Mouse (Mus musculus): ENCODE data around the gene Pla2g10. TPM values are rescaled to one million over a fixed set of nuclear protein-coding genes. Genes with fewer than 3 reads are reported as not detected.

The Pla2g10 gene
- polyA plus RNA-seq, 1 experiment, result not detected

GRCm38 (mm10) chr16:13727811-13728335 is 2.9 kb downstream of the Pla2g10 start:
- no peak for TF ChIP-seq GATA1 (IDR thresholded peaks at IDR 0.05; ENCODE audit: low read length)

- no peak for TF ChIP-seq GATA1 (IDR thresholded peaks at IDR 0.05; ENCODE audit: low read length)
Observed at GRCm38 (mm10) chr16:13722937-13723336, 7.8 kb downstream of the Pla2g10 start.

- TF ChIP-seq GATA1 (IDR thresholded peaks at IDR 0.05; ENCODE audit: low read length), result no peak
Observed at GRCm38 (mm10) chr16:13716821-13717553, 13.8 kb downstream of the Pla2g10 start.

- no peak for TF ChIP-seq GATA1 (IDR thresholded peaks at IDR 0.05; ENCODE audit: low read length)
Observed at GRCm38 (mm10) chr16:13714910-13715309, 15.9 kb downstream of the Pla2g10 start.

GRCm38 (mm10) chr16:13704676-13705075 is 26.1 kb downstream of the Pla2g10 start:
- no peak for TF ChIP-seq GATA1 (IDR thresholded peaks at IDR 0.05; ENCODE audit: low read length)

GRCm38 (mm10) chr16:13702184-13702583 is 28.6 kb downstream of the Pla2g10 start:
- no peak for TF ChIP-seq GATA1 (IDR thresholded peaks at IDR 0.05; ENCODE audit: low read length)

GRCm38 (mm10) chr16:13698998-13699397 is 31.8 kb downstream of the Pla2g10 start:
- no peak for TF ChIP-seq GATA1 (IDR thresholded peaks at IDR 0.05; ENCODE audit: low read length)

GRCm38 (mm10) chr16:13678601-13679319 is 52.0 kb downstream of the Pla2g10 start:
- TF ChIP-seq GATA1 (IDR thresholded peaks at IDR 0.05; ENCODE audit: low read length), result no peak

GRCm38 (mm10) chr16:13674511-13674910 is 56.3 kb downstream of the Pla2g10 start:
- TF ChIP-seq GATA1 (IDR thresholded peaks at IDR 0.05; ENCODE audit: low read length), result no peak

GRCm38 (mm10) chr16:13673114-13673513 is 57.7 kb downstream of the Pla2g10 start:
- TF ChIP-seq GATA1 (IDR thresholded peaks at IDR 0.05; ENCODE audit: low read length), result no peak

GRCm38 (mm10) chr16:13672386-13672898 is 58.3 kb downstream of the Pla2g10 start:
- no peak for TF ChIP-seq GATA1 (IDR thresholded peaks at IDR 0.05; ENCODE audit: low read length)

GRCm38 (mm10) chr16:13671685-13672385 is 58.9 kb downstream of the Pla2g10 start, which contains the start of the genes Bfar and 3110001I22Rik:
Gene Bfar (plus strand): TSS chr16:13671858.
Gene 3110001I22Rik (plus strand): TSS chr16:13671929.
- TF ChIP-seq GATA1 (IDR thresholded peaks at IDR 0.05; ENCODE audit: low read length), result no peak

- TF ChIP-seq GATA1 (IDR thresholded peaks at IDR 0.05; ENCODE audit: low read length), result no peak
Observed at GRCm38 (mm10) chr16:13669282-13669681, 61.5 kb downstream of the Pla2g10 start.

- peak; percentile 9 for TF ChIP-seq GATA1 (IDR thresholded peaks at IDR 0.05; ENCODE audit: low read length)
Observed at GRCm38 (mm10) chr16:13668402-13669108, 62.2 kb downstream of the Pla2g10 start.

GRCm38 (mm10) chr16:13667878-13668343 is 62.9 kb downstream of the Pla2g10 start, which contains the start of gene Parn:
Gene Parn (minus strand): TSS chr16:13668170.
- no peak for TF ChIP-seq GATA1 (IDR thresholded peaks at IDR 0.05; ENCODE audit: low read length)

Other genes with a start within 250 kb of the Pla2g10 start
- 55.5 and 69.9 TPM in 2 replicates for gene Parn, start 62.8 kb downstream of the Pla2g10 start, polyA plus RNA-seq (2012)
- gene Bfar, start 59.1 kb downstream of the Pla2g10 start, polyA plus RNA-seq (2012), result 1.7 and 3.2 TPM in 2 replicates
- gene 3110001I22Rik, start 59.1 kb downstream of the Pla2g10 start, polyA plus RNA-seq (2012), result 0.39 and 0.67 TPM in 2 replicates
- 27.4 and 28.7 TPM in 2 replicates for gene Rrn3, start 49.7 kb upstream of the Pla2g10 start, polyA plus RNA-seq (2012)
- gene Ntan1, start 87.9 kb upstream of the Pla2g10 start, polyA plus RNA-seq (2012), result 8.8 and 14.0 TPM in 2 replicates
- 26.7 and 27.7 TPM in 2 replicates for gene Pdxdc1, start 172.1 kb upstream of the Pla2g10 start, polyA plus RNA-seq (2012)
- 0.02 and 0.03 TPM in 2 replicates for gene Mpv17l, start 172.2 kb upstream of the Pla2g10 start, polyA plus RNA-seq (2012)

All from G1E-ER4 (cell line).